Mouse (Mus musculus) frontal cortex, postnatal 14 days (tissue): ENCODE measurements at regions not wholly inside any gene's neighbourhood (a gene's known extent, or its start where the extent isn't known, plus 50 kb on each side); places are given as distances from the start of the nearest gene placed in this dataset.

Source experiments
- DNase-seq, 2 experiments: peaks; one replicate each; pipeline ENCODE4 v3.0.0; 2022; ENCODE audit warnings: low spot score in 2 of 2

- no peak for DNase-seq
These were observed 287.8 kb upstream of the Vrk2 start for GRCm38 (mm10) chr11:26881635-26882034.
